Mouse (Mus musculus) myocyte (in vitro differentiated cells): ENCODE results near the gene Ubxn10. TPM values are rescaled to one million over a fixed set of nuclear protein-coding genes. Genes with fewer than 3 reads are reported as not detected.

ENCODE experiments used
- H3K27me3 ChIP-seq: one replicate; pipeline ENCODE4 v1.6.1; 2011; ENCODE audit not compliant: control insufficient read depth, insufficient read depth, insufficient read length
- H3K36me3 ChIP-seq: one replicate; pipeline ENCODE4 v1.6.1; 2011; ENCODE audit not compliant: control insufficient read depth, insufficient read depth
- H3K4me2 ChIP-seq: one replicate; pipeline ENCODE4 v1.6.1; 2011; ENCODE audit warnings: low read depth, control low read depth
- H3K4me3 ChIP-seq: one replicate; pipeline ENCODE4 v1.5.1; 2011; ENCODE audit warnings: mild to moderate bottlenecking, control low read depth, moderate library complexity
- H3K79me2 ChIP-seq: one replicate; pipeline ENCODE4 v1.6.1; 2011; ENCODE audit not compliant: control insufficient read depth, insufficient read depth
- H3ac ChIP-seq: one replicate; pipeline ENCODE4 v1.6.1; 2011; ENCODE audit not compliant: control insufficient read depth, insufficient read length
- CEBPB ChIP-seq: IDR thresholded peaks from 2 replicates; pipeline ENCODE4 v1.6.1; 2011; ENCODE audit warnings: mild to moderate bottlenecking, moderate library complexity; ENCODE audit not compliant: poor library complexity, insufficient read depth, severe bottlenecking
- E2F4 ChIP-seq: IDR thresholded peaks from one replicate; pipeline ENCODE4 v1.6.1; 2011; ENCODE audit warnings: mild to moderate bottlenecking, control low read depth, moderate library complexity; ENCODE audit not compliant: insufficient read depth
- MAX ChIP-seq: IDR thresholded peaks from one replicate; pipeline ENCODE4 v1.6.1; 2011; ENCODE audit warnings: low read depth, mild to moderate bottlenecking, control low read depth
- MYOD1 ChIP-seq, 3 experiments: IDR thresholded peaks; one replicate each; pipeline ENCODE4 v1.6.1; 2011; ENCODE audit warnings: control low read depth in 2 of 3, low read depth in 2 of 3, mild to moderate bottlenecking in 2 of 3, moderate library complexity in 1 of 3; ENCODE audit not compliant: insufficient read length in 2 of 3, control insufficient read depth in 1 of 3
- MYOG ChIP-seq, 3 experiments: IDR thresholded peaks; one replicate each; pipeline ENCODE4 v1.6.1; 2011; ENCODE audit warnings: control low read depth in 2 of 3, low read depth in 2 of 3, mild to moderate bottlenecking in 2 of 3; ENCODE audit not compliant: insufficient read length in 2 of 3, control insufficient read depth in 1 of 3, insufficient read depth in 1 of 3
- POLR2A ChIP-seq: IDR thresholded peaks from one replicate; pipeline ENCODE4 v1.6.1; 2011; ENCODE audit warnings: low read depth, mild to moderate bottlenecking, control low read depth, moderate library complexity; ENCODE audit not compliant: insufficient read length
- POLR2AphosphoS2 ChIP-seq: IDR thresholded peaks from one replicate; pipeline ENCODE4 v1.6.1; 2011; ENCODE audit warnings: low read depth, control low read depth; ENCODE audit not compliant: insufficient read length
- REST ChIP-seq: IDR thresholded peaks from one replicate; pipeline ENCODE4 v1.6.1; 2011; ENCODE audit warnings: mild to moderate bottlenecking, control low read depth, moderate library complexity; ENCODE audit not compliant: insufficient read depth, insufficient read length
- SRF ChIP-seq: IDR thresholded peaks from one replicate; pipeline ENCODE4 v1.6.1; 2011; ENCODE audit warnings: low read depth; ENCODE audit not compliant: control insufficient read depth, insufficient read length
- TCF12 ChIP-seq: IDR thresholded peaks from one replicate; pipeline ENCODE4 v1.6.1; 2011; ENCODE audit warnings: mild to moderate bottlenecking, control low read depth; ENCODE audit not compliant: poor library complexity, insufficient read depth, severe bottlenecking
- TCF3 ChIP-seq: IDR thresholded peaks from one replicate; pipeline ENCODE4 v1.6.1; 2011; ENCODE audit warnings: low read depth, control low read depth; ENCODE audit not compliant: insufficient read length
- USF1 ChIP-seq: IDR thresholded peaks from one replicate; pipeline ENCODE4 v1.6.1; 2011; ENCODE audit warnings: low read depth, mild to moderate bottlenecking, control low read depth, moderate library complexity
- polyA plus RNA-seq: library from polyadenylated mRNA; unstranded; fragments of >200 nt; fragmentation: generic; extraction: Trizol; gene quantifications from one replicate; pipeline ENCODE4 v1.2.1, GENCODE M21; 2012; ENCODE audit warnings: missing spikeins

The Ubxn10 gene
- polyA plus RNA-seq, 1 experiment = not detected

DNA sequence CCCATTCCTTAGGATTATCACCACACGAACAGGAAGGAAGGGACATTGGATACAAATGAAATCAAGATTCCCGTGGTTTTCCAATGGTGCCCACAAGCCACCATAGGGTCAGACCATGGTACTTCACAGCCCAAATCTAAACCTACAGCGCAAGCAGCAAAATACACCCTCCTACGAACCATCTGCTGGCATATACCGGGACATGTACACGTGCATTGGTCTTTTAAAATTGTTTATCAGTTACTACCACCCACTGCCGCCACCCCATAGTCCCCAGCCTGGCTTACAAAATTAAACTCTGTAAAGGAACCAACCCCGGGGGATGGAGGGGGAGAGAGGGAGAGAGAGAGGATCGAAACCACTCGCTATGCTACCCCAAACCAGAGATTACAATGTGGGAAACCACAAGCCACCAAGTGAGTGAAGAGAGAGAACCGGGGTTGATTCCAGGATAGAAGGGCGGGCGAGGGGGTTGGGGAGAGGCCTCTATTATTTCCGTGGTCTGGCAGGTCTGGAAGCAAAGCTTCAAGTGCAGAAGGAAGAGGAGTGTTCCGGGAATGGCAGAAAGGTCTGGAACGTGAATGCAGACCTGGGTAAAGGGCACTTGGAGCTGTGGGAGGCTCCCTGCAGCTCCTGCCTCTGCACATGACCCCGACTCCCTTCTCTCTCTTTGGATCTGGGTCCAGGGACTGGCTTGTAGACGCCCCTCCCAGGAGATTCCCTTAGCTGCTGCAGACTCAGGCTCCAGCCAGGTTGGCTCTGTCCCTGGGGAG, 12.4 kb downstream of the Ubxn10 start, which contains the start of gene Pla2g2c:
TSS of gene Pla2g2c (plus strand) at position 439 of the 773 bp plus-strand sequence.
- no peak for TF ChIP-seq MAX
- no peak for TF ChIP-seq TCF12
- TF ChIP-seq TCF3 = no peak
- TF ChIP-seq USF1 = no peak
- no peak for TF ChIP-seq POLR2AphosphoS2
- no peak for TF ChIP-seq MYOG (IDR thresholded peaks at IDR 0.05; ENCODE audit: control insufficient read depth in 1 of 3, insufficient read depth in 1 of 3, insufficient read length in 2 of 3, low read depth in 2 of 3)
- no peak for TF ChIP-seq CEBPB
- no peak for TF ChIP-seq E2F4
- TF ChIP-seq POLR2A = no peak
- no peak for TF ChIP-seq MYOD1 (IDR thresholded peaks at IDR 0.05; ENCODE audit: control insufficient read depth in 1 of 3, insufficient read length in 2 of 3, low read depth in 2 of 3)
- no peak for TF ChIP-seq SRF
- no peak for TF ChIP-seq REST
- Histone ChIP-seq H3K4me2 (no peak within 1 kb of the TSS), H3ac (no peak within 1 kb of the TSS), H3K27me3 (peaks cover 34% of the 10 kb centered on the region), H3K79me2 (no peaks in the 10 kb centered on the region), H3K4me3 (no peak within 1 kb of the TSS), H3K36me3 (no peaks in the 10 kb centered on the region)

DNA sequence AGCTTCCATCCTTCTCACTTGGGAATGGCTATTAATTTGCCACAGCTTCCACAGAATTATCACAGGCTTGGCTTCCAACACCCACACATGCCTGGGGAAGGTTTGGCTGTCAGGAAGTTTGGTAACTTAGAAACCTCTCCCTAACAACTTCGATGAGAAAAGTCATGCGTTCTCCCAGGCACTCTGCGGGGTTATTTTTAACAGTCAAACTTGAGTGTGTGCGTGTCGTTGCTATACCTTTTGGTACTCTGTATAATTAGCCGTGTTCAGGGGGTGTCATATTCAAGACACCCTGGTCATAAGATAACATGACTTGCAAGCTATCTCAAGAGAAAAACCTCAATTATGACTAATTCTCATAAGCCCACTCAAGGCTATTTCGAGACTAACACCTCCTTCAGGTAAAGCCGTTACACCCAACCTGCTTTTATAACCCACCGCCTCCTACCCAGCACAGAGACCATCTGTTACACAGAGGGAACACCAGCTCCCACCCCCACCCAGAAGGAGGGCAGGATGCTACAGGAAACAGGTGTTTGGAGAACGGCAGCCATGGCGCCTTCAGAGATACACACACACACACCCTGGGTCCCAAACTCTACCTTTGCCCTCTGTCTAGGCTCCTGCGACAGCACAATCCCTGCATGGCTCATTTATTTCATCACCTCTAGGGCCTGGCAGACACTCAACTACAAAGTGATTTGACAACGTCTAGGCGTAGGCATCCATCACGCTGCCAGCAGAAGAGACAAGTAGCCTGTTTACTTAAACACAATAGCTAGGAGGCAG, 13.3 kb downstream of the Ubxn10 start:
- no peak overlapping the region for H3K4me2 ChIP-seq
- no peak overlapping the region for H3ac ChIP-seq
- H3K36me3 ChIP-seq = no peaks in the 10 kb centered on the region
- TF ChIP-seq TCF3 (no peak), TCF12 (no peak), MYOG (IDR thresholded peaks at IDR 0.05; ENCODE audit: control insufficient read depth in 1 of 3, insufficient read depth in 1 of 3, insufficient read length in 2 of 3, low read depth in 2 of 3) (no peak), CEBPB (no peak), POLR2AphosphoS2 (no peak), MYOD1 (IDR thresholded peaks at IDR 0.05; ENCODE audit: control insufficient read depth in 1 of 3, insufficient read length in 2 of 3, low read depth in 2 of 3) (no peak), REST (no peak), E2F4 (no peak), POLR2A (no peak), MAX (no peak), SRF (no peak), USF1 (no peak)
- H3K4me3 ChIP-seq = no peak overlapping the region
- peaks cover 34% of the 10 kb centered on the region for H3K27me3 ChIP-seq
- H3K79me2 ChIP-seq = no peaks in the 10 kb centered on the region

DNA sequence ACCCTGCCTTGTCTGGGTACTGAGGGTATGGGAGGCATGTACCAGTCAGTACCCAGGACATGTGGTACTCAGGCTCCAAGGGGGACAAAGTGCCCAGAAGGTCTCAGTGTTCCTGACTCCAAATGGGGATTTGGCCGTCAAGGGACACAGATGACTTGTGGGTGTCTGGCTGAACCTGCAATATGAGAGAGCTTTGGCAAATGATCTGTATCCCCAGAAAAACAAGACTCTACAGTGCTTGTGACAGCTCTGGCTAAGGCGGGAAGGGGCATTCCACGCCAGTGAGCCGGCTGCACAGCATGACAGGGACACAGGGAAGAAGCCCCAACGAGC, 17.7 kb downstream of the Ubxn10 start:
- Histone ChIP-seq H3K36me3 (no peaks in the 10 kb centered on the region), H3K27me3 (peaks cover 19% of the 10 kb centered on the region), H3K4me3 (no peak overlapping the region), H3ac (no peak overlapping the region), H3K79me2 (no peaks in the 10 kb centered on the region), H3K4me2 (no peak overlapping the region)
- TF ChIP-seq TCF12 (no peak), CEBPB (no peak), MAX (no peak), E2F4 (no peak), POLR2AphosphoS2 (no peak), TCF3 (no peak), REST (no peak), POLR2A (no peak), SRF (no peak), MYOG (IDR thresholded peaks at IDR 0.05; ENCODE audit: control insufficient read depth in 1 of 3, insufficient read depth in 1 of 3, insufficient read length in 2 of 3, low read depth in 2 of 3) (no peak), MYOD1 (IDR thresholded peaks at IDR 0.05; ENCODE audit: control insufficient read depth in 1 of 3, insufficient read length in 2 of 3, low read depth in 2 of 3) (no peak), USF1 (no peak)

DNA sequence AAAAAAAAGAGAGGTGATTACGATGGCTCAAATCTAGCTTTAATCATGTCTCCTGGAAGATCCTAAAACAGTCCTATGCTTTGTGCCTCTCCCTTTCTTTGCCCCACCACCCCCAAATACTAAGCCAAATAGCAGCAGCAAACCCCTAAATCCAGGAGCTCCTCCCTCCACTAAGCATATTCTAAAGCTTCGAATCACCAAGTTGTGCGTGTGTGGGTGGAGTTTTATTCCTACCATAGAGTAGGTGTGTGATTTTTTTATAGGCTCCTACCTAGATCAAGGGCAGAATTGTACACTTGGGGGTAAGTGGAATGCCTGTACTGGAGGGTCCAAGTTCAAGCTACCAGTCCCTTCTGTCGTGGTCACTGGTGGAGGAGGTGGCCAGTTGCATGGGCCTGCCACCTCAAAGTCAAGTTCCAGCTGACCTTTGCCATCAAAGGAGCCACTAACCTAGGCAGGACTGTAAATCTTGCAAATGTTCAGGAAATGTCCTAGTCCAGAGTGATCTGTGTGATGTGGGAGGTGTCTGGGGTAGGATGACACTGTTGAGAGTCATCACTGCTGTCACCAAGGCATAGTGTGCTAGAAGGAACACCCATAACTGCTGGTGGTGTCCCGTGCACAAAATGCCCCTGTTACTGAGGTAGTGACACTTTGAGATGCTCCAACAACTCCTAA, 18.2 kb downstream of the Ubxn10 start:
- no peak overlapping the region for H3ac ChIP-seq
- H3K36me3 ChIP-seq = no peaks in the 10 kb centered on the region
- H3K79me2 ChIP-seq = no peaks in the 10 kb centered on the region
- no peak overlapping the region for H3K4me2 ChIP-seq
- no peak for TF ChIP-seq POLR2A
- no peak for TF ChIP-seq SRF
- TF ChIP-seq MYOG (IDR thresholded peaks at IDR 0.05; ENCODE audit: control insufficient read depth in 1 of 3, insufficient read depth in 1 of 3, insufficient read length in 2 of 3, low read depth in 2 of 3) = no peak
- TF ChIP-seq TCF3 = no peak
- no peak for TF ChIP-seq MYOD1 (IDR thresholded peaks at IDR 0.05; ENCODE audit: control insufficient read depth in 1 of 3, insufficient read length in 2 of 3, low read depth in 2 of 3)
- no peak for TF ChIP-seq E2F4
- TF ChIP-seq TCF12 = no peak
- no peak for TF ChIP-seq MAX
- no peak for TF ChIP-seq CEBPB
- no peak for TF ChIP-seq REST
- no peak for TF ChIP-seq USF1
- no peak for TF ChIP-seq POLR2AphosphoS2
- H3K27me3 ChIP-seq = peaks cover 16% of the 10 kb centered on the region
- H3K4me3 ChIP-seq = no peak overlapping the region
